Mouse (Mus musculus) cerebral cortex, adult 2 months (tissue): ENCODE measurements around the gene Rxrb.

Experiments
- WGBS: fragments of 180-500 bp; shearing (Covaris S2); methylation state at CpG from one replicate; pipeline ENCODE4 v1.1.7; 2018; 5-methylcytosine and 5-hydroxymethylcytosine counted together

The Rxrb gene

GRCm38 (mm10) chr17:34039562-34040450 lies 8.2 kb downstream of the Rxrb start:
- WGBS = 11% methylated on average over 17 of the region's 17 CpGs

GRCm38 (mm10) chr17:34045941-34046340 lies 14.3 kb downstream of the Rxrb start:
- WGBS = 84% methylated on average over 14 of the region's 14 CpGs

GRCm38 (mm10) chr17:34047404-34048050 lies 15.9 kb downstream of the Rxrb start:
- 83% methylated on average over 5 of the region's 5 CpGs for WGBS

GRCm38 (mm10) chr17:34057224-34057623 lies 25.6 kb downstream of the Rxrb start:
- whole genome bisulfite sequencing = 79% methylated on average over 7 of the region's 7 CpGs

- WGBS = 65% methylated on average over 3 of the region's 3 CpGs
These were observed 37.3 kb downstream of the Rxrb start for GRCm38 (mm10) chr17:34068864-34069263.

GRCm38 (mm10) chr17:34072091-34072490 lies 40.5 kb downstream of the Rxrb start:
- 90% methylated on average over 5 of the region's 5 CpGs for WGBS

GRCm38 (mm10) chr17:34075271-34075670 lies 43.7 kb downstream of the Rxrb start:
- WGBS = 40% methylated on average over 7 of the region's 7 CpGs

- WGBS = under 1% methylated on average over 9 of the region's 9 CpGs
These were observed 45.9 kb downstream of the Rxrb start for GRCm38 (mm10) chr17:34077549-34077948.

GRCm38 (mm10) chr17:34078148-34078547 lies 46.5 kb downstream of the Rxrb start:
- WGBS = 51% methylated on average over 4 of the region's 4 CpGs

GRCm38 (mm10) chr17:34079002-34079401 lies 47.4 kb downstream of the Rxrb start:
- 93% methylated on average over 11 of the region's 11 CpGs for WGBS

- 12% methylated on average over 5 of the region's 5 CpGs for WGBS
These were observed 48.0 kb downstream of the Rxrb start for GRCm38 (mm10) chr17:34079621-34080020.

GRCm38 (mm10) chr17:34083104-34083503 lies 51.5 kb downstream of the Rxrb start:
- WGBS = 22% methylated on average over 8 of the region's 8 CpGs

GRCm38 (mm10) chr17:34087386-34087785 lies 55.8 kb downstream of the Rxrb start:
- 82% methylated on average over 2 of the region's 2 CpGs for WGBS
